Mouse (Mus musculus): Measurements from ENCODE around the gene Ttyh3. TPM values are rescaled to one million over a fixed set of nuclear protein-coding genes. Genes with fewer than 3 reads are reported as not detected.

The Ttyh3 gene
- polyA plus RNA-seq, 1 experiment from 2014 or later = 42.8 TPM

GRCm38 (mm10) chr5:140604386-140604785 is 44.4 kb downstream of the Ttyh3 start:
- H3K9ac ChIP-seq (replicated peaks; ENCODE audit: low read length) = no peak overlapping the region
- no peak overlapping the region for H3K27ac ChIP-seq (replicated peaks; ENCODE audit: low read depth, low read length)
- H3K36me3 ChIP-seq (replicated peaks; ENCODE audit: control insufficient read depth, insufficient read depth, low read depth, low read length) = no peaks in the 10 kb centered on the region
- ATAC-seq (replicated peaks; ENCODE audit: insufficient number of reproducible peaks, low FRiP score, low TSS enrichment, low read depth) (no peak), DNase-seq (ENCODE audit: low spot score) (no peak)
- H3K4me1 ChIP-seq (ENCODE audit: control insufficient read depth, insufficient read depth, low read length) = peaks cover 14% of the 10 kb centered on the region
- no peaks in the 10 kb centered on the region for H3K9me3 ChIP-seq (replicated peaks; ENCODE audit: control insufficient read depth, low read length)
- 76% methylated on average over 8 of the region's 8 CpGs for WGBS
- no peak overlapping the region for H3K4me2 ChIP-seq (ENCODE audit: low read depth, low read length)
- peaks cover 41% of the 10 kb centered on the region for H3K27me3 ChIP-seq (ENCODE audit: control insufficient read depth, insufficient read depth, low read length)
- H3K4me3 ChIP-seq (ENCODE audit: low read depth, low read length) = no peak overlapping the region

GRCm38 (mm10) chr5:140602540-140602939 is 46.3 kb downstream of the Ttyh3 start:
- ATAC-seq (replicated peaks; ENCODE audit: insufficient number of reproducible peaks, low FRiP score, low TSS enrichment, low read depth) (no peak), DNase-seq (ENCODE audit: low spot score) (no peak)
- Histone ChIP-seq H3K4me1 (ENCODE audit: control insufficient read depth, insufficient read depth, low read length) (peaks cover 10% of the 10 kb centered on the region), H3K27ac (replicated peaks; ENCODE audit: low read depth, low read length) (no peak overlapping the region), H3K9ac (replicated peaks; ENCODE audit: low read length) (no peak overlapping the region), H3K4me3 (ENCODE audit: low read depth, low read length) (no peak overlapping the region), H3K27me3 (ENCODE audit: control insufficient read depth, insufficient read depth, low read length) (peaks cover 28% of the 10 kb centered on the region), H3K4me2 (ENCODE audit: low read depth, low read length) (no peak overlapping the region), H3K9me3 (replicated peaks; ENCODE audit: control insufficient read depth, low read length) (no peaks in the 10 kb centered on the region), H3K36me3 (replicated peaks; ENCODE audit: control insufficient read depth, insufficient read depth, low read depth, low read length) (no peaks in the 10 kb centered on the region)
- WGBS = 62% methylated on average over 2 of the region's 2 CpGs

- Histone ChIP-seq H3K4me1 (ENCODE audit: control insufficient read depth, insufficient read depth, low read length) (peaks cover 5% of the 10 kb centered on the region), H3K27me3 (ENCODE audit: control insufficient read depth, insufficient read depth, low read length) (peaks cover 19% of the 10 kb centered on the region), H3K9ac (replicated peaks; ENCODE audit: low read length) (no peak overlapping the region), H3K27ac (replicated peaks; ENCODE audit: low read depth, low read length) (no peak overlapping the region), H3K9me3 (replicated peaks; ENCODE audit: control insufficient read depth, low read length) (no peaks in the 10 kb centered on the region), H3K36me3 (replicated peaks; ENCODE audit: control insufficient read depth, insufficient read depth, low read depth, low read length) (no peaks in the 10 kb centered on the region), H3K4me3 (ENCODE audit: low read depth, low read length) (no peak overlapping the region), H3K4me2 (ENCODE audit: low read depth, low read length) (no peak overlapping the region)
- DNase-seq (ENCODE audit: low spot score) (no peak), ATAC-seq (replicated peaks; ENCODE audit: insufficient number of reproducible peaks, low FRiP score, low TSS enrichment, low read depth) (no peak)
- WGBS = 75% methylated on average over 12 of the region's 12 CpGs
These were observed 47.1 kb downstream of the Ttyh3 start for GRCm38 (mm10) chr5:140601712-140602111.

- DNase-seq (ENCODE audit: low spot score) = no peak
- no peak for ATAC-seq (replicated peaks; ENCODE audit: insufficient number of reproducible peaks, low FRiP score, low TSS enrichment, low read depth)
- Histone ChIP-seq H3K27me3 (ENCODE audit: control insufficient read depth, insufficient read depth, low read length) (peaks cover 2% of the 10 kb centered on the region), H3K4me3 (ENCODE audit: low read depth, low read length) (no peak overlapping the region), H3K9ac (replicated peaks; ENCODE audit: low read length) (no peak overlapping the region), H3K9me3 (replicated peaks; ENCODE audit: control insufficient read depth, low read length) (no peaks in the 10 kb centered on the region), H3K4me1 (ENCODE audit: control insufficient read depth, insufficient read depth, low read length) (no peaks in the 10 kb centered on the region), H3K27ac (replicated peaks; ENCODE audit: low read depth, low read length) (no peak overlapping the region), H3K36me3 (replicated peaks; ENCODE audit: control insufficient read depth, insufficient read depth, low read depth, low read length) (no peaks in the 10 kb centered on the region), H3K4me2 (ENCODE audit: low read depth, low read length) (no peak overlapping the region)
- 62% methylated on average over 5 of the region's 5 CpGs for WGBS
These were observed 48.9 kb downstream of the Ttyh3 start for GRCm38 (mm10) chr5:140599939-140600338.

- H3K4me2 ChIP-seq (ENCODE audit: low read depth, low read length) = no peak overlapping the region
- DNase-seq (ENCODE audit: low spot score) (no peak), ATAC-seq (replicated peaks; ENCODE audit: insufficient number of reproducible peaks, low FRiP score, low TSS enrichment, low read depth) (no peak)
- 85% methylated on average over 4 of the region's 4 CpGs for WGBS
- no peaks in the 10 kb centered on the region for H3K36me3 ChIP-seq (replicated peaks; ENCODE audit: control insufficient read depth, insufficient read depth, low read depth, low read length)
- no peak overlapping the region for H3K9ac ChIP-seq (replicated peaks; ENCODE audit: low read length)
- no peaks in the 10 kb centered on the region for H3K9me3 ChIP-seq (replicated peaks; ENCODE audit: control insufficient read depth, low read length)
- H3K27me3 ChIP-seq (ENCODE audit: control insufficient read depth, insufficient read depth, low read length) = no peaks in the 10 kb centered on the region
- H3K4me3 ChIP-seq (ENCODE audit: low read depth, low read length) = no peak overlapping the region
- no peaks in the 10 kb centered on the region for H3K4me1 ChIP-seq (ENCODE audit: control insufficient read depth, insufficient read depth, low read length)
- no peak overlapping the region for H3K27ac ChIP-seq (replicated peaks; ENCODE audit: low read depth, low read length)
These were observed 51.0 kb downstream of the Ttyh3 start for GRCm38 (mm10) chr5:140597787-140598186.

GRCm38 (mm10) chr5:140596927-140597588 is 51.8 kb downstream of the Ttyh3 start:
- ATAC-seq (replicated peaks; ENCODE audit: insufficient number of reproducible peaks, low FRiP score, low TSS enrichment, low read depth) (no peak), DNase-seq (ENCODE audit: low spot score) (no peak)
- H3K4me2 ChIP-seq (ENCODE audit: low read depth, low read length) = no peak overlapping the region
- H3K9me3 ChIP-seq (replicated peaks; ENCODE audit: control insufficient read depth, low read length) = no peaks in the 10 kb centered on the region
- H3K4me1 ChIP-seq (ENCODE audit: control insufficient read depth, insufficient read depth, low read length) = no peaks in the 10 kb centered on the region
- 65% methylated on average over 18 of the region's 18 CpGs for WGBS
- no peak overlapping the region for H3K4me3 ChIP-seq (ENCODE audit: low read depth, low read length)
- no peaks in the 10 kb centered on the region for H3K36me3 ChIP-seq (replicated peaks; ENCODE audit: control insufficient read depth, insufficient read depth, low read depth, low read length)
- H3K27me3 ChIP-seq (ENCODE audit: control insufficient read depth, insufficient read depth, low read length) = no peaks in the 10 kb centered on the region
- no peak overlapping the region for H3K9ac ChIP-seq (replicated peaks; ENCODE audit: low read length)
- H3K27ac ChIP-seq (replicated peaks; ENCODE audit: low read depth, low read length) = no peak overlapping the region

GRCm38 (mm10) chr5:140596426-140596825 is 52.4 kb downstream of the Ttyh3 start:
- Histone ChIP-seq H3K4me1 (ENCODE audit: control insufficient read depth, insufficient read depth, low read length) (no peaks in the 10 kb centered on the region), H3K9me3 (replicated peaks; ENCODE audit: control insufficient read depth, low read length) (no peaks in the 10 kb centered on the region), H3K27ac (replicated peaks; ENCODE audit: low read depth, low read length) (no peak overlapping the region), H3K4me3 (ENCODE audit: low read depth, low read length) (no peak overlapping the region), H3K36me3 (replicated peaks; ENCODE audit: control insufficient read depth, insufficient read depth, low read depth, low read length) (no peaks in the 10 kb centered on the region), H3K9ac (replicated peaks; ENCODE audit: low read length) (no peak overlapping the region), H3K27me3 (ENCODE audit: control insufficient read depth, insufficient read depth, low read length) (no peaks in the 10 kb centered on the region), H3K4me2 (ENCODE audit: low read depth, low read length) (no peak overlapping the region)
- WGBS = 64% methylated on average over 3 of the region's 3 CpGs
- ATAC-seq (replicated peaks; ENCODE audit: insufficient number of reproducible peaks, low FRiP score, low TSS enrichment, low read depth) = no peak
- no peak for DNase-seq (ENCODE audit: low spot score)

- no peak overlapping the region for H3K9ac ChIP-seq (replicated peaks; ENCODE audit: low read length)
- no peak overlapping the region for H3K27ac ChIP-seq (replicated peaks; ENCODE audit: low read depth, low read length)
- DNase-seq (ENCODE audit: low spot score) (no peak), ATAC-seq (replicated peaks; ENCODE audit: insufficient number of reproducible peaks, low FRiP score, low TSS enrichment, low read depth) (no peak)
- WGBS = 64% methylated on average over 5 of the region's 5 CpGs
- H3K36me3 ChIP-seq (replicated peaks; ENCODE audit: control insufficient read depth, insufficient read depth, low read depth, low read length) = no peaks in the 10 kb centered on the region
- no peaks in the 10 kb centered on the region for H3K9me3 ChIP-seq (replicated peaks; ENCODE audit: control insufficient read depth, low read length)
- H3K4me3 ChIP-seq (ENCODE audit: low read depth, low read length) = no peak overlapping the region
- H3K4me1 ChIP-seq (ENCODE audit: control insufficient read depth, insufficient read depth, low read length) = no peaks in the 10 kb centered on the region
- no peaks in the 10 kb centered on the region for H3K27me3 ChIP-seq (ENCODE audit: control insufficient read depth, insufficient read depth, low read length)
- H3K4me2 ChIP-seq (ENCODE audit: low read depth, low read length) = no peak overlapping the region
These were observed 54.0 kb downstream of the Ttyh3 start for GRCm38 (mm10) chr5:140594846-140595245.

Data from embryonic facial prominence, embryonic 11.5 days (tissue).